Mouse (Mus musculus) mouse embryonic stem cell (cell line): Measurements from ENCODE around the gene Nin.

Experiments
- in situ Hi-C, 2 experiments: fragments of 300-500 bp; cut with MboI; formaldehyde crosslinking; loops; 1 replicate in 1 of 2; 3 replicates in 1 of 2; pipeline ENCODE4 v1.14.3; 2019 to 2020; ENCODE audit warnings: low sequenced_read_pairs in 2 of 2, low pct_unique_long_range_greater_than_20kb in 1 of 2, mixed read lengths in 1 of 2; ENCODE audit not compliant: unreplicated experiment in 1 of 2

Nin gene

GRCm38 (mm10) chr12:69977376-69977998 is 136.0 kb downstream of the Nin start:
- in situ Hi-C loops: no loop called here

DNA sequence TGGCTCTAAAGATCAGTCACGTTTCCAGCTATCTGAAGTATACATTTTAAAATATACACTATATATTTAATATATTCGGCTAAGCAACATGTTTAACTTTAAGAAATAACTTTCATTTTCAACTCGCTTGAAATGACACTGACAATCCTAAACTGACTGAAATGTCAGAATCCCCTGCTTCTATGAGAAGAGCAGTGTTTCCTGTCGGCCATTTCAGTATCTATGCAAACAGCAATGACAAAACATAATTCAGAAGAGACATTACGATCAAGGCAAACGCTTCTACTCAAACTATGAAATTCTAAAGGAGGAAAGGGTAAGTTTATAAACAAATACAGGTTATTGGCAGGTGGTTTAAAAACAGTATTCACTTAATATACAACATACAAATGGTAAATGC is 136.8 kb downstream of the Nin start:
- in situ Hi-C loops: no loop called here

DNA sequence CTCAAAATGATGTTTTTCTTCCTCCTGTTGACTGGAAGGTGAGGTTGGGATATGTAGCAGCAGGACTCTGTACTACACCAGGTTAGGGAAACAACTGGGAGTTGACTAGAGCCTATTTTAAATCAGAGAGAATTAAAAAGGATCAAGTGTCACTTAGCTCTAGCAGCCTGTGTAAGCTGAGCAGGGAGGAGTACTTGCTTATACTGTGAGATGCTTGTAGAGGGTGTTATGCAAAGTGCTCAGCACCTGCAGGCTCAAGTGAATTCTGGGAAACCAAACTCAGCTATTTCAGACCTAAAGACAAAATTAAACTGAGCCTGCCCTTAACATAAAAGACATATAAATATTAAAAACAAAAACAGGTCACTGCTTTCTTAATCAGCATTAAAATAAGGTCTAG is 139.9 kb downstream of the Nin start:
- in situ Hi-C loops: no loop called here

DNA sequence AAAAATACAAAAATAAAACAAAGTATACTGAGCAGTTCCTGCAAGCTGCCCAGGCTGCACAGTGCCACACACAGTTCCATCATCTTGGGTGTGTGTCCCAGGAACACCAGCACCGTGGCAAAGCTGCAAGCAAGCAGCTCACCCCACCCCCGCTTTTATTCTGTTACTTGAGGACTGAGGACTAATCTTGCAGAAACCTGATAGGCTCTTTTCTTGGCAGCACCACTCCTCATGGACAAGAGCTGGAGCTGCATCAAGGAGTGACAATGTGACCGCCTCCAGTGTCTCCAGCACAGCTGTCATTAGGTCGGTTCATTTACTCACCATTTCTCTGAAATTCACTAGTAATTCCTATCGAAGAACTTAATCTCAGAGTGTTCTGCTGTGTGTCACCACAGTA is 145.4 kb downstream of the Nin start:
- in situ Hi-C loops: no loop called here

GRCm38 (mm10) chr12:69967112-69967511 is 146.4 kb downstream of the Nin start:
- in situ Hi-C loops: no loop called here

DNA sequence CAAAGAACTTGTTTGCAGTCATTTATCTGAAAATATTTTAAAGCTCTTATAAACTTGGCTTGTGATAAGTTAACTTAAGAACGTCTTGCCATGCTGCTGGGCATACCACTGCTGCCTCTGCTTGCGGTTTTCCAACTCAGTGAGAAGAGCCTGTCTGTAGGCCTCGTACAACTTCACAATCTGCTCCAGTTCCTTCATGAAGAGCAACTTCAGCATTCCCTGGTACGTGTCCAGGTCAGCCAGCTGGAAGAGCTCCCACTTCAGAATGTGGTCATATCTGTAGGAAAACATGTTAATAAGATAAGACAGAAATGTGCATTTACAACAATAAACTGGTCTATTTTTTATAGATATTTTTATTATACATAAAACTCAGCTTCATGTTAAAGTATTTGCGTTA is 147.4 kb downstream of the Nin start:
- in situ Hi-C loops: no loop called here

DNA sequence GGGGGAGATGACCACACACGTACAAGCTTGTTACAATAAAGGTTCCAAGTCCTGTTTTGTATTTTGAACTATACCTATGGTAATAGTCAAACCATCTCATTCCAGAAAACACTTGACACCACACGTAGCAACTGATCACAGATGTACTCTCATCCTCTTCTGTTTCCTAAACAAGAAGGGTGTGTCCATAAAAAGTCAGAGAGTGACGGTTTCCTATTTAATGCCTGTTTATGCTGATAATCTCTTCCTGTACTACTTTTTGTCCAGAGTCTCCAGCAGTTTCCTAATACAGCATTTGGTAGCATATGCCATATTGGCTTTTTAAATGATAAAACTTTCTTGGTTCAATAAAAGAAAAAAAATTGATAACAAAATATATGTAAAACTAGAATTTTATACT is 147.9 kb downstream of the Nin start:
- in situ Hi-C loops: no loop called here

GRCm38 (mm10) chr12:69963141-69963540 is 150.4 kb downstream of the Nin start:
- in situ Hi-C loops: no loop called here

- in situ Hi-C loops: no loop called here
Observed at GRCm38 (mm10) chr12:69962468-69962867, 151.0 kb downstream of the Nin start.
